Mouse (Mus musculus): ENCODE data around the gene Gm16867. TPM values are rescaled to one million over a fixed set of nuclear protein-coding genes. Genes with fewer than 3 reads are reported as not detected.
"Not testable (repeated sequence)": the region's sequence is repeated elsewhere in the genome, so short reads cannot be mapped to it uniquely, and the experiment has no call there.

Gene Gm16867
- polyA plus RNA-seq, 1 experiment from 2014 or later = not detected

DNA sequence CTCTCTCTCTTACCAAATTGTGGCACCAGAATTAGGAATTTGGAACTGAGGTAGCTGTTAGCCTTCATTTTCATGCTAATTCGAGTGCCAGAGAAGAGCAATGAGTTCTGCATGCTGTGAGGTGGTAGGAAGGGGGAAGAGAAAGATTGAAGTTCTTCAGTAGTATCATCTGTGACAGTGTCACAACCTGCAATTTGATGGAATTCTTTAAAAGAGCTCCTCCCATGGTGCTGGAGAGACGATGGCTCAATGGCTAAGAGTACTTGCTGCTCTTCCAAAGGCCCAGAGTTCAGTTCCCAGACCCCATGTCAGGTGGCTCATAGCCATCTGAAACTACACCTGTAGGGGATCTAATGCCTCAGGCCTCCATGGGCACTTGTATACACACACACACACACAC lies 9.3 kb upstream of the Gm16867 start, which contains the start of gene Gm27179:
Gene Gm27179 (minus strand): TSS at position 101 of the 400 bp plus-strand sequence.
- no CpG with 5 or more reads among the region's 2 CpGs for WGBS
- not testable (repeated sequence) for DNase-seq (ENCODE audit: low spot score, missing footprints); H3K4me2 ChIP-seq; ATAC-seq (ENCODE audit: low FRiP score); H3K27me3 ChIP-seq (ENCODE audit: control insufficient read depth, insufficient read depth, low read length); H3K27ac ChIP-seq (ENCODE audit: low read depth, low read length); H3K4me3 ChIP-seq (ENCODE audit: low read depth, low read length); H3K9me3 ChIP-seq (ENCODE audit: control insufficient read depth, low read length); H3K9ac ChIP-seq (ENCODE audit: low read length); H3K36me3 ChIP-seq (ENCODE audit: control insufficient read depth, insufficient read depth, low read length); H3K4me1 ChIP-seq (ENCODE audit: control insufficient read depth, insufficient read depth, low read length)

DNA sequence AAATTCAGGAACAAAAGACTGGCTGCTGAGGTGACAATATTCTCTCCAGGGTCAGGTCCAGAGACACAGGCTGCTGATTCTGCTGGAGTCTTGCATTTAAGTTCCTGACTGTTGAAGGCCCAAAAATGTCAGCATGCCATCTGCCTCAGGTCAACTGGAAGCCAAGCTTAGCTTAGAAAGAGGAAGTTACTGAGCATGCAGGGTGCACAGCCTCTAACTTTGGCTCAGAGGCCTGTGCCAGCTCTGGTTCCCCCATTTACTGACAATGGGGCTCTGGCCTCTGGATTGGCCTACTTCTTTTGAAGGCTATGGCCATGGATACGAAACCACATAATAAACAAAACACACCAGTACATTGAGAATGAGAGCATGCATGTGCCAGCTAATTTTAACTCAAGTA lies 3.8 kb upstream of the Gm16867 start:
- not testable (repeated sequence) for H3K9me3 ChIP-seq (ENCODE audit: control insufficient read depth, low read length); H3K4me1 ChIP-seq (ENCODE audit: control insufficient read depth, insufficient read depth, low read length); DNase-seq (ENCODE audit: low spot score, missing footprints); H3K4me2 ChIP-seq; H3K4me3 ChIP-seq (ENCODE audit: low read depth, low read length); H3K9ac ChIP-seq (ENCODE audit: low read length); ATAC-seq (ENCODE audit: low FRiP score); H3K27me3 ChIP-seq (ENCODE audit: control insufficient read depth, insufficient read depth, low read length); H3K36me3 ChIP-seq (ENCODE audit: control insufficient read depth, insufficient read depth, low read length); H3K27ac ChIP-seq (ENCODE audit: low read depth, low read length)
- WGBS = no CpG with 5 or more reads among the region's 1 CpGs

DNA sequence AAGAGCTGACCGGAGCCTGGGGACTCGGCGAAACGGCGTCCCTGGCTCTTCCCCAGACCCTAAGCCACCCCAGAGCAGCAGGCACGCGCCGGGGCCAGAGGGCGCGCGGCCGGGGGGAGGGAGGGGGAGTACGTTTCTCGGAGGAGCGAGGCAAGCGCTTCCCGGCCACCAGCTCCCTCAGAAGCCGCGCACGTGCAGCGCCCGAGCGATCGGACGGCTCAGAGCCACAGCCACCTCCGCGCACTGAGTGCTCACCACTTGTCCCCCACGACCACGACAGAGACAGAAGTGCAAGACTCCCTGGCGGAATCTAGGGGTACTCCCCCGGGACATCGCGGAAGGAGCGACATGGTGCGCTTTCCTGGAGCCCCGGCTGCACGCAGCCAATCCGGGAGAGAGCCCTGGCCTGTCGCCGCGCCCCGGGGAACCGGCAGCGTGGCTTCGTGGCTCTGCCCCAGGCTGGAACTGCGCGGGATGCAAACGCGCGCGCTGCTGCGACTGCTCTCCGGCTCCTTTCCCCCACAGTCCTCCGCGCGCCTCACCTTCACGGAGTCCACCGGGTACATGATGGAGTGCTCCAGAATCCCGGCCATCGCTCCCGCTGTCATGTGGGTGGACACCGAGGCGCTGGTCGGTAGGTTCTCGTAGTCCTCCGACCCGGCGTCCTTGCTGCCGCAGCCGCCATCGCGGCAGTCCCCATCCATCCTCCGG lies 567 bp downstream of the Gm16867 start:
- DNase-seq (ENCODE audit: low spot score, missing footprints); H3K27ac ChIP-seq (ENCODE audit: low read depth, low read length); H3K9me3 ChIP-seq (ENCODE audit: control insufficient read depth, low read length); H3K4me1 ChIP-seq (ENCODE audit: control insufficient read depth, insufficient read depth, low read length); H3K27me3 ChIP-seq (ENCODE audit: control insufficient read depth, insufficient read depth, low read length); H3K4me3 ChIP-seq (ENCODE audit: low read depth, low read length); H3K36me3 ChIP-seq (ENCODE audit: control insufficient read depth, insufficient read depth, low read length); H3K4me2 ChIP-seq; H3K9ac ChIP-seq (ENCODE audit: low read length): not testable (repeated sequence)
- WGBS = no CpG with 5 or more reads among the region's 73 CpGs
- ATAC-seq (ENCODE audit: low FRiP score) = peak; percentile 77

DNA sequence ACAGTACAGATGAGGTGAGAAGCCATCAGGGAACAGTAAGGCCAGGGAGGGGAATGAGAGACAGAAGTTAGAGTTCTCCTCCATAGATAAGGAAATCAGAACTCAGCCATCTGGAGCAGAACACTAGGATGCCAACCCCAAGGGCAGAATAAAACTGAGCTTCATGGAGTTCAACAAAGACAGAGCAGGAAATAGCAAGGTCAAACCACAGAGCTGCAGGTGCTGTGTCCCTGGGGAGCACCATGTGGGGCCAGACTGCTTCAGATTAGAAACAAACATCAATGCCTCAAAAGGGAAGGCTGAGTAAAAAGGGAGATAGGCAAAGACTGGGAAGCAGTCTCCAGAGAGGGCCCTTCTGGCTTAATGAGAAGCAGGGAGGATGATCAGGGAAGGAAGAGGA lies 6.9 kb downstream of the Gm16867 start:
- not testable (repeated sequence) for H3K36me3 ChIP-seq (ENCODE audit: control insufficient read depth, insufficient read depth, low read length); H3K4me1 ChIP-seq (ENCODE audit: control insufficient read depth, insufficient read depth, low read length); H3K4me2 ChIP-seq; ATAC-seq (ENCODE audit: low FRiP score); H3K27me3 ChIP-seq (ENCODE audit: control insufficient read depth, insufficient read depth, low read length); H3K9ac ChIP-seq (ENCODE audit: low read length); H3K9me3 ChIP-seq (ENCODE audit: control insufficient read depth, low read length); H3K4me3 ChIP-seq (ENCODE audit: low read depth, low read length); DNase-seq (ENCODE audit: low spot score, missing footprints); H3K27ac ChIP-seq (ENCODE audit: low read depth, low read length)

DNA sequence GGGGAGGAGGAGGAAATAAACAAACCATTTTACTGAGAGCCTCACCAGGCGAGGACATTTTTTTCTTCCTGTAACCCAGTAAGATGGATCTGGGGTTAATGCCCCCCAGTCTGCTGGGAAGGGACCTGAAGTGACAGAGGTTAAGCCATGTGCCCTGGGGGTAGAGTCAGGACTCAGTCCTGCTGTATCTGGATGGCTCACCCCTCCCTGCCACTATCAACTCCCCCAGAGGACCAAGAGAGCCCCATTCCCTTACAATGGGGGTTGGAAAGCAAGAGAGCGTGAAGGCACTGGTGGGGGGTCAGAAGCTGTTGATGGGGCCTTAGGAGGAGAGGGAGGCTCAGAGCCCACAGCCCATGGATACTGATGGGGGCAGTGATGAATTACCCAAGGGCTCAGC lies 8.2 kb downstream of the Gm16867 start:
- not testable (repeated sequence) for H3K9ac ChIP-seq (ENCODE audit: low read length); H3K4me1 ChIP-seq (ENCODE audit: control insufficient read depth, insufficient read depth, low read length); H3K27me3 ChIP-seq (ENCODE audit: control insufficient read depth, insufficient read depth, low read length); H3K36me3 ChIP-seq (ENCODE audit: control insufficient read depth, insufficient read depth, low read length); H3K27ac ChIP-seq (ENCODE audit: low read depth, low read length); ATAC-seq (ENCODE audit: low FRiP score); H3K4me2 ChIP-seq; DNase-seq (ENCODE audit: low spot score, missing footprints); H3K9me3 ChIP-seq (ENCODE audit: control insufficient read depth, low read length); H3K4me3 ChIP-seq (ENCODE audit: low read depth, low read length)
- no CpG with 5 or more reads among the region's 2 CpGs for WGBS

DNA sequence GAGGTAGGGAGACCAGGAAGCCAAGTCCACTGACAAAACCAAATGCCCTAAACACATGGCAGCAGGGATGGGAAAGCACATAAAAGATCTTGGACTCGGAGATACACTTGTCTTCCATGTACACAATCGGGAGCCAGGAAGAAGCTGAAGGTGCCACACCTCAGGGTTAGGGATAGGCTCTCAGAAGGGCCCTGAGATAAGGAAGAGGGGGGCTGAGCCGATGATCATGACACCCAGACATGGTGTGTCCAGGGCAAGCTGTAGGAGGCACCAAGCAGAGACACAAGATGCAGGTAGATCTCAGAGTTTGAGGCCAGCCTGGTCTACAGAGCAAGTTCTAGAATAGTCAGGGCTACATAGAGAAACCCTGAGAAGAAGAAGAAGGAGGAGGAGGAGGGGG lies 8.6 kb downstream of the Gm16867 start:
- not testable (repeated sequence) for H3K9me3 ChIP-seq (ENCODE audit: control insufficient read depth, low read length); H3K9ac ChIP-seq (ENCODE audit: low read length); DNase-seq (ENCODE audit: low spot score, missing footprints); H3K36me3 ChIP-seq (ENCODE audit: control insufficient read depth, insufficient read depth, low read length); H3K27me3 ChIP-seq (ENCODE audit: control insufficient read depth, insufficient read depth, low read length); ATAC-seq (ENCODE audit: low FRiP score); H3K4me2 ChIP-seq; H3K4me3 ChIP-seq (ENCODE audit: low read depth, low read length); H3K27ac ChIP-seq (ENCODE audit: low read depth, low read length); H3K4me1 ChIP-seq (ENCODE audit: control insufficient read depth, insufficient read depth, low read length)
- no CpG with 5 or more reads among the region's 3 CpGs for WGBS

DNA sequence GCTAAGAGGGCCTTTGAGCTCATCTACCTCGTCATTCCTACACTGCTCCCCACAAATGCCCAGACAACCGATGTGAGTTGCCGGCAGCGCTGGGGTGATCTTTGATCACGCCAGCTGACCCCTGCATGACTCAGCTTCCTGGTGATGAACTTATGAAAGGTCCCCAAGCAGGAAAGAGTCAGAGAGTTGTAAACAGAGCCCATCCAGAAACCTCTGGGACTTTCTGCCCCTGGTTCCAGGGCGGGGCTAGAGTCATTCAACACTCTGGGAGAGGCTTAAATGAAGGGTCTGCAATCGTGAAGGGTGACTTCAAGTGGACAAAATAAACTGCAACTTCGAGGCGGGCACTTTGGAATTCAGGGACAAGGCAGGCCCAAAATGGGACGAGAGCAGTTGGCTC lies 15.2 kb downstream of the Gm16867 start:
- not testable (repeated sequence) for H3K27me3 ChIP-seq (ENCODE audit: control insufficient read depth, insufficient read depth, low read length); H3K4me1 ChIP-seq (ENCODE audit: control insufficient read depth, insufficient read depth, low read length); H3K4me3 ChIP-seq (ENCODE audit: low read depth, low read length); ATAC-seq (ENCODE audit: low FRiP score); H3K4me2 ChIP-seq; H3K9ac ChIP-seq (ENCODE audit: low read length); H3K27ac ChIP-seq (ENCODE audit: low read depth, low read length); H3K9me3 ChIP-seq (ENCODE audit: control insufficient read depth, low read length); DNase-seq (ENCODE audit: low spot score, missing footprints); H3K36me3 ChIP-seq (ENCODE audit: control insufficient read depth, insufficient read depth, low read length)
- no CpG with 5 or more reads among the region's 10 CpGs for WGBS

DNA sequence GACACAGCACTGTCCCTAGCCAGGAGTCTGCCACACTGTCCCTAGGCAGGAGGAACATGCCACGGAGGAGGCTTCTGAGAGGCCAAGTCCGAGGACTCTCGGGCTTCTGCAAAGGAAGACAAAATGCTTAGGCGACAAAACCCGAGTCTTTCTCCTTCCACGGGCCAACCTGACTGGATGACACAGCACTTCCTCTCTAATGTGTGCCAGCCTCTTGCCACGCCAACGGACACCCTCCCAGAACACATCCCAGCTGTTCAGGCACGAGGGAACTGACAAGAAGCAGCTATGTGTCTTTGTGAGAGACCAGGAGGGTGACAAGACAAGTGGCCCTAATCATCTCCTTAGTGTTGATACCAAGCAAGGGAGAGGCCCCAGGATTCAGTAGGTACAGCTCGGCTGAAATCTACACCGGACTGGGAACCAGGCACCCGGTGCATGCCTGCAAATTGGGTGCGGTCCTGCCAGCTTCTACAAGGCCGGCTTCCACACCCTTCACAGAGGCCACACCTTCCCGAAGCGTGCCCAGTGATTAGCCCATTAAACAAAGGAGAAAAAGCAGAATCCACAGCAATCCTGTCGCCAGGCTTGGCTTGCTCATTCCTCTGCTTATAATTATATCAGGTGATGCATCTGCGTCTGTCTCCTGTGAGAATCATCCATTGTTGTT lies 17.6 kb downstream of the Gm16867 start:
- WGBS = no CpG with 5 or more reads among the region's 18 CpGs
- not testable (repeated sequence) for H3K27ac ChIP-seq (ENCODE audit: low read depth, low read length); ATAC-seq (ENCODE audit: low FRiP score); H3K9me3 ChIP-seq (ENCODE audit: control insufficient read depth, low read length); H3K4me2 ChIP-seq; H3K4me3 ChIP-seq (ENCODE audit: low read depth, low read length); H3K36me3 ChIP-seq (ENCODE audit: control insufficient read depth, insufficient read depth, low read length); DNase-seq (ENCODE audit: low spot score, missing footprints); H3K27me3 ChIP-seq (ENCODE audit: control insufficient read depth, insufficient read depth, low read length); H3K9ac ChIP-seq (ENCODE audit: low read length); H3K4me1 ChIP-seq (ENCODE audit: control insufficient read depth, insufficient read depth, low read length)

DNA sequence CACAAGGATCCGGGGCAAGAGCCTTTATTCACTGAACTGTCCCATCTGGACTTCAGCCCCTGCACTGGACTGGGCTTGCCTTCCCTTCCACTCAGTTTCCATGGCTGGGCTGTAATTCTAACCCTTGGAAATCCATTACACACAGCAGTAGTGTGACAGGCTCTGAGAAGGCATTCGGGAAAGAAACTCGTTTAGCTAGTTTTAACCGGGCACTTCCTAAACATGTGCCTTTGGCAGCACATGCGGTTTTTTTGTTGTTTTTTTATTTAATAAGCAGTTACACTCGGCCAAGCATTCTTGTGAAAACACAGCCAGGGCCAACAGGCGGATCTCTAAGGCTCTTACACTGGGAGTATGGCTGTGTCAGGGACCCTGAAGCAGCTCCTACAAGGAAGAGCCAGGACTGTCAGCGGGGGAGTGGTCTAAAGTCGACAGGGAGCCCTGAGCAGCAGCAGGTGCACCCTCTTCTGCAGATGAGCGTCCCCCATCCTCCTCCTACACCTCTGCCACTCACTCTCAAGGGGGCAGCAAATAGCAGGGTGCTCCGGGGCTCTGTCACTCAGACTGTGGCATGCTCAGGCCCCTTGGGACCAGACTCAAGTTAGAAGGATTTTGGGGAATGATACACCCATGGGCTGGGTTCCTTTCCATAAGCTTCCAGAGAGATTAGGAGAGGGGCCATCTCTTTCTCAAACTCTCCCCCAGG lies 29.1 kb downstream of the Gm16867 start:
- H3K36me3 ChIP-seq (ENCODE audit: control insufficient read depth, insufficient read depth, low read length); H3K9me3 ChIP-seq (ENCODE audit: control insufficient read depth, low read length); DNase-seq (ENCODE audit: low spot score, missing footprints); H3K4me2 ChIP-seq; H3K4me3 ChIP-seq (ENCODE audit: low read depth, low read length); H3K27me3 ChIP-seq (ENCODE audit: control insufficient read depth, insufficient read depth, low read length); H3K27ac ChIP-seq (ENCODE audit: low read depth, low read length); H3K4me1 ChIP-seq (ENCODE audit: control insufficient read depth, insufficient read depth, low read length); ATAC-seq (ENCODE audit: low FRiP score); H3K9ac ChIP-seq (ENCODE audit: low read length): not testable (repeated sequence)
- no CpG with 5 or more reads among the region's 11 CpGs for WGBS
